Mouse (Mus musculus) heart, embryonic 15.5 days (tissue): Measurements from ENCODE around the gene Gucd1. TPM values are rescaled to one million over a fixed set of nuclear protein-coding genes. Genes with fewer than 3 reads are reported as not detected.
A peak's percentile ranks its signal among the peaks of the same experiment; 100 is the strongest.

Experiments used
- ATAC-seq: fragments of 200-750 bp; cut with Nextera tagmentation; replicated peaks from 2 replicates; pipeline ENCODE4 v1.8.0; 2017; ENCODE audit warnings: low read depth, moderate TSS enrichment; ENCODE audit not compliant: insufficient number of reproducible peaks, insufficient read depth, low FRiP score
- H3K27ac ChIP-seq: fragments of 300-500 bp; sonication (generic); 2 replicates; pipeline ENCODE4 v1.5.1; 2015; ENCODE audit warnings: mild to moderate bottlenecking, inconsistent platforms
- H3K27me3 ChIP-seq: fragments of 300-500 bp; sonication (generic); 2 replicates; pipeline ENCODE4 v1.6.1; 2015; ENCODE audit warnings: inconsistent platforms
- H3K36me3 ChIP-seq: fragments of 300-500 bp; sonication (generic); 2 replicates; pipeline ENCODE4 v1.6.1; 2015; ENCODE audit warnings: mild to moderate bottlenecking, inconsistent platforms
- H3K4me1 ChIP-seq: fragments of 300-500 bp; sonication (generic); replicated peaks from 2 replicates; pipeline ENCODE4 v1.6.1; 2015; ENCODE audit warnings: inconsistent platforms
- H3K4me2 ChIP-seq: fragments of 300-500 bp; sonication (generic); 2 replicates; pipeline ENCODE4 v1.6.1; 2015; ENCODE audit warnings: inconsistent platforms, mild to moderate bottlenecking, moderate library complexity
- H3K4me3 ChIP-seq: fragments of 300-500 bp; sonication (generic); 2 replicates; pipeline ENCODE4 v1.5.1; 2015; ENCODE audit warnings: mild to moderate bottlenecking, inconsistent platforms
- H3K9ac ChIP-seq: fragments of 300-500 bp; sonication (generic); 2 replicates; pipeline ENCODE4 v1.6.1; 2015; ENCODE audit warnings: mild to moderate bottlenecking, inconsistent platforms
- H3K9me3 ChIP-seq: fragments of 300-500 bp; sonication (generic); replicated peaks from 2 replicates; pipeline ENCODE4 v1.6.1; 2016; ENCODE audit warnings: inconsistent platforms
- WGBS: fragments of 180-500 bp; shearing (Covaris S2); methylation state at CpG from one replicate; pipeline ENCODE4 v1.1.7; 2015; ENCODE audit warnings: mixed read lengths; 5-methylcytosine and 5-hydroxymethylcytosine counted together
- polyA plus RNA-seq: library from polyadenylated mRNA; unstranded; fragments of >200 nt; fragmentation: Nextera tagmentation; extraction: Ambion mirVana; gene quantifications from 2 replicates; pipeline ENCODE4 v1.2.1, GENCODE M21; 2015

Gucd1 gene
- polyA plus RNA-seq, 1 experiment from 2014 or later, result 22.8 TPM

GRCm38 (mm10) chr10:75444111-75444826, 73.5 kb downstream of the Gucd1 start:
- 77% methylated on average over 19 of the region's 19 CpGs for WGBS

DNA sequence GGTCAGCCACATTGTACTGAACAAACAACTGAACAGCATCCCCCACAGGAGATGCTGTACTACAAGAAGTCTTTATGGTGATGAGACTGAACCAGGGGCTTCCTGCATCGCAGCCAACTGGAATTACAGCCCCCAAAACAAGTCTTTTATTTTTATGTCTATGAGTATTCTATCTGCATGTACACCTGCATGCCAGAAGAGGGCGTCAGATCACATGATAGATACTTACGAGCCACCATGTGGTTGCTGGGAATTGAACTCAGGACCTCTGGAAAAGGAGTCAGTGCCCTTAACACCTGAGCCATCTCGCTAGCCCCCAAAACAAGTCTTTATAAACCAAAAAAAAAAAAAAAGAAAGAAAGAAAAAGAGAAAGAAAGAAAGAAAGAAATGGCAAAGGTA, 74.8 kb downstream of the Gucd1 start:
- no peak for ATAC-seq
- Histone ChIP-seq H3K4me2 (no peak overlapping the region), H3K27me3 (no peaks in the 10 kb centered on the region), H3K36me3 (no peaks in the 10 kb centered on the region), H3K27ac (no peak overlapping the region), H3K9me3 (no peaks in the 10 kb centered on the region), H3K4me1 (peaks cover 49% of the 10 kb centered on the region), H3K9ac (no peak overlapping the region), H3K4me3 (no peak overlapping the region)
- 87% methylated on average over 4 of the region's 4 CpGs for WGBS

More at GRCm38 (mm10) chr10:75444111-75444826, 73.5 kb downstream of the Gucd1 start:
- Histone ChIP-seq H3K4me1 (peaks cover 52% of the 10 kb centered on the region), H3K9me3 (no peaks in the 10 kb centered on the region), H3K4me2 (no peak overlapping the region), H3K36me3 (no peaks in the 10 kb centered on the region), H3K9ac (no peak overlapping the region), H3K27me3 (no peaks in the 10 kb centered on the region), H3K4me3 (no peak overlapping the region), H3K27ac (peak overlapping the region; percentile 28; the same call in 1 of the 2 replicates)
- no peak for ATAC-seq

DNA sequence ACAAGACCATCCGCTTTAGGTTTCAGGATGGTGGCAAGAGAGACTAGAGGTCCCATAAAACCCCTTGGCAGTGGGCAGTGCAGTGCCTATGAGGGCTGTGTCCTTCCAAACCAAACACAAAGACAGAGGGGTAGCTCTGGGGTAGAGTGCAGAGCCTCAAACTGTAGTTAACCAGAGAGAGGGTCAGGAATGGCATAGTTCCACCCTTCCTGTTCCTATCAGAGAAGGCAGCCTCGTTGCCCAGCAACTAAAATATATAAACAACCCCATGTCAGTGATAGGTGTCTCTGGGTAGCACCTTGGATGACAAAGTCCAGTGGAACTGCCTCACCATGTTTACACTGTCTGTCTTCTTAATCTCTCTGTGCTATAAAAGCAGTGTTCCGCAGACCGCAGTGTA, 76.0 kb downstream of the Gucd1 start:
- Histone ChIP-seq H3K27me3 (no peaks in the 10 kb centered on the region), H3K4me2 (no peak overlapping the region), H3K4me3 (no peak overlapping the region), H3K9ac (no peak overlapping the region), H3K27ac (0 out of 2 replicates have a peak overlapping the region, but pooled peaks have one; percentile 32), H3K36me3 (no peaks in the 10 kb centered on the region), H3K9me3 (no peaks in the 10 kb centered on the region), H3K4me1 (peaks cover 44% of the 10 kb centered on the region)
- 42% methylated on average over 4 of the region's 4 CpGs for WGBS
- ATAC-seq, result no peak

GRCm38 (mm10) chr10:75440756-75441155, 77.0 kb downstream of the Gucd1 start:
- ATAC-seq, result no peak
- no peak overlapping the region for H3K9ac ChIP-seq
- H3K36me3 ChIP-seq, result no peaks in the 10 kb centered on the region
- H3K4me1 ChIP-seq, result peaks cover 44% of the 10 kb centered on the region
- no peaks in the 10 kb centered on the region for H3K27me3 ChIP-seq
- no peak overlapping the region for H3K4me2 ChIP-seq
- WGBS, result 83% methylated on average over 3 of the region's 3 CpGs
- H3K27ac ChIP-seq, result no peak overlapping the region
- H3K9me3 ChIP-seq, result no peaks in the 10 kb centered on the region
- H3K4me3 ChIP-seq, result no peak overlapping the region

DNA sequence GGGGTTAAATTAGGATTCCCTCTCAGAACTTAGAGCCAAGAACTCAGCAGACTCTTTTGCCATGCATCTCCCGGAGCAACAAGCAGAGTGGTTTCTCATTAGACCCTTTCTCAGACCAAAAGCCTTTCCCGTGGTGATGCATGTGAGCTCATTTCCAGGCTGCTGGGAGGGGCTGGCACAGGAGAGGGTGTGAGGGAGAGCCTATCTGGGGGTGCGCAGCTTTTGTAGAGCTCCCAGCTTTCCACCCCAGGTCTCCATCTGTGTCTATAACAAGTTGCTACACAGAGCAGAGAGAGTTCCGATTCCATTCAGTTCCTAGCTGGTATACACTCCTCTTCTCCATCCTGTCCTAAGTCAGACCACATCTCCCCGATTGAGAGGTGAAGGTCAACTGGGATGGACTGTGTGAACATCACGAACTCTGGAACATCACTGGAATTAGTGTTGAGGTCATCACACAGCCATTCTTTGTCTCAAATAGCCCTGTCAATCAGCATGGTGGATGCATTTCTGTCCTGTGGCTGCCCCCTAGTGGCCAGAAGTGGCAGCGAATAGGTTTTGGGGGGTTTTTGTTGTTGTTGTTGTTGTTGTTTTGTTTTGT, 78.5 kb downstream of the Gucd1 start:
- Histone ChIP-seq H3K36me3 (no peaks in the 10 kb centered on the region), H3K9ac (no peak overlapping the region), H3K27ac (peak overlapping the region; percentile 59), H3K27me3 (no peaks in the 10 kb centered on the region), H3K4me2 (no peak overlapping the region), H3K9me3 (no peaks in the 10 kb centered on the region), H3K4me1 (peaks cover 31% of the 10 kb centered on the region), H3K4me3 (no peak overlapping the region)
- peak; percentile 30; the same call in 1 of the 2 replicates for ATAC-seq
- 33% methylated on average over 7 of the region's 7 CpGs for WGBS

- Histone ChIP-seq H3K27me3 (no peaks in the 10 kb centered on the region), H3K27ac (peak overlapping the region; percentile 58), H3K36me3 (no peaks in the 10 kb centered on the region), H3K4me1 (peaks cover 27% of the 10 kb centered on the region), H3K9me3 (no peaks in the 10 kb centered on the region), H3K4me3 (no peak overlapping the region), H3K9ac (no peak overlapping the region), H3K4me2 (no peak overlapping the region)
- 60% methylated on average over 13 of the region's 13 CpGs for WGBS
- ATAC-seq, result peak; percentile 68; the same call in 1 of the 2 replicates
These were observed 79.5 kb downstream of the Gucd1 start for GRCm38 (mm10) chr10:75438132-75438810.

- 95% methylated on average over 1 of the region's 1 CpGs for WGBS
- H3K27ac ChIP-seq, result no peak overlapping the region
- no peak overlapping the region for H3K4me3 ChIP-seq
- no peak overlapping the region for H3K4me2 ChIP-seq
- no peak for ATAC-seq
- peaks cover 24% of the 10 kb centered on the region for H3K4me1 ChIP-seq
- no peaks in the 10 kb centered on the region for H3K27me3 ChIP-seq
- H3K9me3 ChIP-seq, result no peaks in the 10 kb centered on the region
- no peaks in the 10 kb centered on the region for H3K36me3 ChIP-seq
- no peak overlapping the region for H3K9ac ChIP-seq
These were observed 80.5 kb downstream of the Gucd1 start for GRCm38 (mm10) chr10:75437284-75437683.

DNA sequence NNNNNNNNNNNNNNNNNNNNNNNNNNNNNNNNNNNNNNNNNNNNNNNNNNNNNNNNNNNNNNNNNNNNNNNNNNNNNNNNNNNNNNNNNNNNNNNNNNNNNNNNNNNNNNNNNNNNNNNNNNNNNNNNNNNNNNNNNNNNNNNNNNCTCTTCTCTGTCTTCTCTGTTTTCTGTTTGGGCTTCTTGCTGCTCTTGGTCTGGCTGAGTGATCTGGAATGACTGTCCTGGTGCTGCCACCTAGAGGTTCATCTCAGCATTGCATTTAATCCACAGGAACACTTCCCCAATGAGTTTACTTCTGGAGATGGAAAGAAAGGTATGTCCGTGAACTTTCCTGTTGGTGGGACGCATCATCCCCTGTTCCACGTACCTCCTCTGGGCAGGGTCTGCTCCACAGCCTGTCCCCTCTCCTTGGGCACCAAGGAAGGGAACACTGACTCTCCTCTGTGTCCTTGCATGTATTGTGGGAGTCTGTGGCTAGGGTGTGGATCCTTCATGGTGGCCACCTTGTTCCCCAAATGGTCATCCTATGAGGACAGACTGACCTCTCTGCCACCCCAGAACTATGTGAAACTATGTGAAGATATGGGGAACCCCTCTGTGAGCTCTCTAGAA, 81.1 kb downstream of the Gucd1 start:
- Histone ChIP-seq H3K9me3 (no peaks in the 10 kb centered on the region), H3K27me3 (no peaks in the 10 kb centered on the region), H3K4me3 (no peak overlapping the region), H3K9ac (no peak overlapping the region), H3K36me3 (no peaks in the 10 kb centered on the region), H3K4me2 (no peak overlapping the region), H3K27ac (no peak overlapping the region), H3K4me1 (peaks cover 19% of the 10 kb centered on the region)
- ATAC-seq, result no peak
- WGBS, result 14% methylated on average over 3 of the region's 3 CpGs

DNA sequence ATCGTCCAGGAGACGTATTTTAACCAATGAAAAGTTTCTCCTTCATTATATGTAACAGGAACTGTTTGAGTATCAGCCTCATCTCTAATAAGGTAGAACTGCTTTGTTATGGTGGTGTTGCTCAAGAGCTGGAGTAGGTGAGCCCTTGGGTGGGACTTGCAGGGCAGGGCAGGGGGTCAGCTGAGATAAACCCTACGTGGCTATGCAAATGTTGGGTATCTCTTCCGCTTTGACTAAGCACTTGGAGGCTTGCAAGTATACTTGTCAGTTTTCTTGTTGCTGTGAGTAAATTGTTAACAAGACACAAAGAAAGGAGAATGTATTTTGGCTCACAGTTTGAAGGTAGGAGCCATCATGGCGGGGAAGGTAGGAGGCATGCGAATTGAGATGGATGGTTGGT, 87.1 kb downstream of the Gucd1 start:
- no peak overlapping the region for H3K9ac ChIP-seq
- WGBS, result 89% methylated on average over 6 of the region's 6 CpGs
- H3K9me3 ChIP-seq, result no peaks in the 10 kb centered on the region
- no peaks in the 10 kb centered on the region for H3K27me3 ChIP-seq
- no peak for ATAC-seq
- no peak overlapping the region for H3K4me2 ChIP-seq
- no peak overlapping the region for H3K4me3 ChIP-seq
- H3K36me3 ChIP-seq, result no peaks in the 10 kb centered on the region
- no peaks in the 10 kb centered on the region for H3K4me1 ChIP-seq
- no peak overlapping the region for H3K27ac ChIP-seq

DNA sequence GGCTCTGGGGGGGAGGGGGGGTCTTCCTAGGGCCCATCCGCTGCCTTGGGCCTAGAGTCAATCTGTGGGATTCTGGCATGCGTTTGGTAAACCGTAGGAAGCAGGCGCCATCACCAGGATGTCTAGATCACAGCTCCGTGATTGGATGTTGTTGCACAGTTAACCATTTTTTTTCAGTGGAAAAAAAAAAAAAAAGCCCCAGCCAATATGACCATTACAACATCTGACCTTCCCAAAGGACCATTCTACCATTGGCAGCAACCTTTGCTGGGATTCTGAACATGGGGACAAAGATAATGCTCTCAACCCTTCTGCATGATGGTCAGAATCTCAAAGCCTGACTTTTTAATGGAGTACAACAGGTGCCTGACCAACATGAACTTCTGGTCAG, 87.6 kb downstream of the Gucd1 start:
- no peak overlapping the region for H3K4me3 ChIP-seq
- H3K4me1 ChIP-seq, result no peaks in the 10 kb centered on the region
- H3K27ac ChIP-seq, result no peak overlapping the region
- ATAC-seq, result no peak
- no peaks in the 10 kb centered on the region for H3K36me3 ChIP-seq
- H3K9ac ChIP-seq, result no peak overlapping the region
- H3K4me2 ChIP-seq, result no peak overlapping the region
- no peaks in the 10 kb centered on the region for H3K27me3 ChIP-seq
- H3K9me3 ChIP-seq, result no peaks in the 10 kb centered on the region
- WGBS, result 89% methylated on average over 5 of the region's 5 CpGs

DNA sequence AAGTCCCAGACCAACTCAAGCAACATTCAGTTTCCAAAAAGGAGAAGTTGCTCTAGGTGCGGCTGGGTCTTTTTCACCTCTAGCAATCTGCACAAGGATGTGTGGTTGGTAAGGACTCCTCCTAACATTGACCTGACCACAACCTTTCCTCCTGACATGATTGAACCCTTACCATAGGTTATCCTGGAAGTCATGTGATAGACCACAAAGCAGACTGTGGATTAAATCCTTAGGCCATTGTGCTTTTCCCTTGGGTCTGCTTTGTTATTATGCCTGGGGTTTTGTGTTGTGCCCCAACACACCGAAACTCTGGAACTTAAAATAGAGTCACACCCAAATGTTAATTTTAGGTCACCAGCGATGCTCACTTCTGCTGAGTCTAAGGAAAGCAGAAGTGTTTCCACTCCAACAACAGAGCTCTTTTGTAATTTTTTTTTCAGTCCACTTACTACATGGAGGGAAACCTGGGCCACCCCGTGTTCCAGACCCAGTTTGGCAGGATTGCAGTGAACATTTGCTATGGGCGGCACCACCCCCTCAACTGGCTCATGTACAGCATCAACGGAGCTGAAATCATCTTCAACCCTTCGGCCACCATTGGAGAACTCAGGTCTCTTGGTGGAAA, 88.1 kb downstream of the Gucd1 start:
- H3K4me3 ChIP-seq, result no peak overlapping the region
- H3K4me1 ChIP-seq, result no peaks in the 10 kb centered on the region
- 81% methylated on average over 7 of the region's 7 CpGs for WGBS
- H3K36me3 ChIP-seq, result no peaks in the 10 kb centered on the region
- no peak overlapping the region for H3K4me2 ChIP-seq
- no peaks in the 10 kb centered on the region for H3K9me3 ChIP-seq
- no peak overlapping the region for H3K27ac ChIP-seq
- no peaks in the 10 kb centered on the region for H3K27me3 ChIP-seq
- no peak for ATAC-seq
- no peak overlapping the region for H3K9ac ChIP-seq
